Mouse (Mus musculus) monocyte, adult 59 days (primary cell): ENCODE results near the gene Trip11. TPM values are rescaled to one million over a fixed set of nuclear protein-coding genes. Genes with fewer than 3 reads are reported as not detected.

Experiments
- total RNA-seq, 2 experiments: library from RNA; stranded (reverse); gene quantifications; one replicate each; pipeline ENCODE4 v1.2.4; 2023

The Trip11 gene
- 10 to 100 TPM; 42.5 to 47.5 TPM for total RNA-seq

DNA sequence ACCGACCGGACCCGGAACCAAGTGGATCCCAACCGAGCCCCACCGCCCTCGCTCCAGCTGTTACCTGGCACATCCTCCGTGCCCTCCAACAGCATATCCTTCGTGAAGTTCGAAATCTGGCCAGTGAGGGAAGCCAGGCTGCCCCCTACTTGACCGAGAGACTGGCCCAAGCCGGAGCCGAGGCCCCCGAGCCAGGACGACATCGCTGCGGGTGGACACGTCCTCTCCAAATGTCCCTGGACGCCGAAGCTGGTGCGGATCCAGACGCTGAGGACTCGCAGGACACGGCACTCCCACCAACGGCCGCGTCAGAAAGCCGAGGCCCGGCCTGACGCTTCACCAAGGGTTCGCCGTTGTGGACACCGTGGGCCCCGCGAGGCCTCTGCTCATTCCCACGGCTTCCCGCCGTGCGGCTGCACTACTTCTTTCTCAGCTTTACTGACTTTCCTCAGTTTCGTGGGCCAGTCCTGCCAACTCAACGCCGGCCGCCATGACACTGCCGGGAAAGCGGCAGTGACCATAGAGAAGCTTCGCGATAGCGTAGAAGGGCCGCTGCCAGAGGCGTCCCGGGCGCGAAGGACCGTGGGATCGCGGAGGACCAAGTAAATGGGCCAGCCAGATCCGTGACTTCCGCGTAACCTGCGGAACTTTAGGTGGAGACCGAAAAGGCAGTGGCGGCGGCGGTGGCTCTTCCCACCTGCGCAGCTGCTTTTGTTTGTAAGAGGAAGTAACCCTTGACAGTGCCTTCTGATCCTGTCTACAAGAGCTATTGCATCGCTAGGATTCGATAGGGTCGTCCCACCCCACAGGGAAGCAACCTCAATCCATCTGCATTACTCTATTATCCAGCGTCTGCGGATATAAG is at the start of gene Trip11:
Gene Trip11, minus strand, starts transcription at position 642 of the 865 bp plus-strand sequence.

GRCm38 (mm10) chr12:101957942-101958544 is 45.0 kb upstream of the Trip11 start, which contains the start of gene Atxn3:
Gene Atxn3 (minus strand): TSS chr12:101958246.

GRCm38 (mm10) chr12:101818608-101819370 is 94.3 kb downstream of the Trip11 start, which contains the start of gene Fbln5:
Gene Fbln5 (minus strand): TSS chr12:101819055.

Other genes with a start within 250 kb of the Trip11 start
- 1 to 10 TPM in 1 of 2 experiments, under 1 TPM in 1; 0.45 to 1.1 TPM for gene Tc2n, start 194.7 kb downstream of the Trip11 start, total RNA-seq
- gene Fbln5, start 94.2 kb downstream of the Trip11 start, total RNA-seq, result under 1 TPM in 1 of 2 experiments, not detected in 1; 0.21 TPM
- gene Atxn3, start 45.0 kb upstream of the Trip11 start, total RNA-seq, result 10 to 100 TPM; 30.2 to 36.8 TPM
- gene Cpsf2, start 62.7 kb upstream of the Trip11 start, total RNA-seq, result 10 to 100 TPM; 21.0 to 22.5 TPM
- not detected for gene Slc24a4, start 215.5 kb upstream of the Trip11 start, total RNA-seq